Mouse (Mus musculus): ENCODE data around the gene Elf3. TPM values are rescaled to one million over a fixed set of nuclear protein-coding genes. Genes with fewer than 3 reads are reported as not detected.
A peak's percentile ranks its signal among the peaks of the same experiment; 100 is the strongest.

The Elf3 gene
- total RNA-seq (2021) = under 1 TPM in 1 of 2 experiments, not detected in 1; 0.24 TPM

DNA sequence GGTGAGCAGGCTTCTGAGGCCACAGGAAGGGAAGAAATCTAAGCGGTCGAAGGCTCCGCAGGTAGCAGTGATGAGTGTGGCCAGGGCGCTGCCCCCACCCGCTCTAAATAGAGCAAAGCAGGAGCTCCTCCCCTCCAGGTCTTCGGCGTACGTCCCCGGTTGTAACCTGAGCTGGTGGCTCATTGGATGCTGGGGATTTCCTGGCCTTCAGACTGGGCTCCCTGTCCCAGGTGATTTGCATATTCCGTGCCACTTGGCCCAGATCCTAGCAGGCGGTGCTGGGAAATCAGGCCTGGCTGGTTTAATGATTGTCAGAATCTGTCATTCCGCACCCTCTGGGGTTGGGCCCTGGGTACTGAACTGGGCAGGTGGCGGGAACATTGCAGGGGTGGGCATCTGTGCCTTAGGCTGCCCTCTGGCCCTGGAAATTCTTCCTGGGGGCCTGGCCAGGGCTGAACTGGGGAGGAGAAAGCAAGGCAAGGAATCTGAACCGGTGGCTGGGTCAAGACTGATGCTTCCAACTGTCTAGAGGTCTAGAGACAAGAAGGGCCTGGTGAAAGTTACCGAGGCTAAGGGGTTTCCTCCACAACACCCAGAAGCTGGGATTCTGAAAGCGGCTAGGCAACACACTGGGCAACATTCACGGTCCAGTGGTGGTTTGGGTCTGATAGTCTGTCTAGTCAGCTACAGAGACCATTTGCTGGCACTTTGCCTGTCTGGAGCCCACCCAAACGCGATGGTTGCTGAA is at the start of gene Elf3:
Elf3 (minus strand) TSS at position 189 of the 748 bp plus-strand sequence.
- intact Hi-C loops (cut with DNase I) = loop anchor here (5.0 kb wide), 1 partner anchor 86 kb away; no protein-coding TSS in a partner anchor
- peak; percentile 63 for DNase-seq

DNA sequence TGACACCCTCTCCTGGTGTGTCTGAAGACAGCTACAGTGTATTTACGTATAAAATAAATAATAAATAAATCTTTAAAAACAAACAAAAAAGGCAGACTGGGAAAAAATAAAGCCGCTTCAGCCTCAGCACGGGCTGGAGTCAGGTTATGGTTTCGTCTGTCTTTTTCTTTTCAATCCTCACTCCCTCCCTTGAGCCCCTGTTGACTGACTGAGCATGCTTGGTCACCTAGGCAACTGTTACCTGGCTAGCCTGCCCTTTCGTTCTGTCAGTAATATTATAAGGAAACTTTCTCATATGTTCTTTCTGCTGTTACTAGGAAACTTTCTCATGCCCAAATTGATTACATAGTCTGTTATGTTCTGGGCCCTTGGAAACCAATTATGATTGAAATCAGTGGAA is 32.5 kb upstream of the Elf3 start:
- intact Hi-C loops (cut with DNase I) = no loop called here
- no peak for DNase-seq

DNA sequence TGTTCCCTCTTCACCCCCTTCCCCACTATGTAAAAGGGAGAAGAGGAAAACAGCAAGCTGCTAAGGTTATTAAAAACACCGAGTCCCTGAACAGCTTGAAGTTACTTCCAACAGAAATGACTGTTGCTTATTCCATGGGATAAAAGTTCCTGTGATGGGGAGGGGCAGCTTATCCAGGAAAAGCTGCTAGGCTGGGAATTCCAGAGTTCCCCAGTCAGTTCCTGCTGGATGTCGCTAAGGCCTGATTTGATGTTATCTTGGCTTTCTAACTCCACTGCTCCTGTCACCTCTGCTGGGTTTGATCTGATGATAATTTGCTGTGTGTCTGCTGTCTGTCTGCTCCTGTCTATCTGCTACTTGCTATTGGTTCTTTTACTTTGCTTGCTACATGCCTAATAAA is 27.9 kb upstream of the Elf3 start:
- intact Hi-C loops (cut with DNase I) = no loop called here
- no peak for DNase-seq

DNA sequence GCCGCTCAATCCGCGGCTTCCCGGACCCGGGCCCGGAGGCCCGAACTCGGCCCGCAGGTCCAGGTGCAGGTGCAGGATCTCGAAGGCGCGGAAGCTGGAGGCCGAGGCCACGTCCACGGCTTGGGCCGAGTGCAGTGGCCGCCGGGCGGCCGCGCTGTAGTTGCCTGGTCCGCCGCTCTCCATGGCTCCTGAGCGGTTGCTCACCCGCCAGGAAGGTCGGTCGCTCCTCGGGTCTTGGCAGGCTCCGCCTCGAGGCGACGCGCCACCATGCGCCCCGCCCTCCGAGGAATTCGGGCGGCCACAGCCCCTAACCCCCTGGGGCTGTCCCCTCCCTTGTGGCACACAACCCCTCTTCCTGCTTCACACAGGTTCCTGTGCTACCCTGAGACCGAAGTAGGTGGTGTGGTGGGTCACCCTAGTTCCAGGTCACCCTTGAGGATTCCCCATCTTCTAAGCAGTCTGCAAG is 25.5 kb upstream of the Elf3 start, which contains the start of gene Rnpep:
Rnpep (minus strand) TSS at position 259 of the 466 bp plus-strand sequence.
- intact Hi-C loops (cut with DNase I) = no loop called here
- DNase-seq = peak; percentile 77

DNA sequence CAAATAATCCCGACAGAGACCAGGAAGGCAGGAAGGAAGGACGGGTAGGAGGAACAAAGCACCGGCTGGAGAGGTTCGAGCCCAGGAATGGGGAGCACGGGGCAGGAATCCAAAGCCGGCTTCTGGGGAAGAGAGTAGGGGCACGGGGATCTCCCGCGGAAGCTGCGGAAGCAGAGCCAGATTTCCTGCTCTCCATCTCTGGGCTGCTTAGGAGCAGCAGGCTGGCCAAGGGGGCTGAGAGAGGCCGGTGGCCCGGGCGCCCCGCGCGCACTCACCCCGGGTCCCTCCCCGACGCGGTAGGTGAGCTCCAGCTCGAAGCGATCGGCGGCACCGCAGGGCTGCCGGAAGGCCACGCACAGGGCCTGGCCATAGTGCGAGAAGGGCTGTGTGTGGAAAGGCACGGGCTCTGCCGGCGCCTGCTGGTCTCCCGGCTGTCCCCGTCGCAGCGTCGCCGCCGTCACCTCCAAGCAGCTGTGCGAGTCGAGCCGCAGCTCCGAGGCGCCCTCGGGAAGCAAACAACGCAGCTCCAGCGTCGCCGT is 25.0 kb upstream of the Elf3 start:
- intact Hi-C loops (cut with DNase I) = no loop called here
- peak; percentile 55 for DNase-seq

DNA sequence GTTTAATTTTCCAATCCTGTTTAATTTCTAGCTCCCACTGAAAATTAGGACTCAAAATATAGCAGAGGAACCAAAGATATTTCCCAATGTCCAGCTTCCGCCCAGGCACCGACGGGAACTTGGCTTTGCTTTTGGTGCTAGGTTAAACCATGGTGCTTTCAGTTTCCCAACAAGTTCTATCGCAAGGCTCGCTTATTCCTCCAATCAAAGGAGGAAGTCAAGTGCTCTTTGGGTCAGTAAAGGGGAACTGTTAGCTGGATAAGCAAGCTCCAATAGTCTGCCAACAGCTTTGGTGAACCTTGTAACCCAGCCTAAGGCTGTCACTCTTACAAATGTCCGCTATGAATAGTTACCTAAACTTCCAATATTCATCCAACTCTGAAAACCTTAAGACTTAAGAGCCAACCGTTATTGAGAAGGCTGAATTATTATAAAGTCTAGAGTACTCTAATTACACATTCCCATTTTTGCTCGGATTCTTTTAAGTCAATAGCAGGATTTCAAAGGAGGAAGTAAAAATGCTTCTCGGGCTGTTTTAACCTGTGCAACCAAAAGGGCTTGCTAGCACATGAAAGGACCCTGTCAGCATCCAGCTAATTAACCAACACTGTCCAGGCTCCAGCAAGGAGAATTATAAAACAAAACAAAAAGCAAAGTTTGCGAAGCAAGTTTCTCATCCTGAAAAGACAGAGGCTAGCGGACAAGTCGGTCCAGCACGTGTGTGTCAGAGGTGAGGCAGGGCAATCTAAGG is 24.3 kb upstream of the Elf3 start:
- DNase-seq = no peak
- intact Hi-C loops (cut with DNase I) = no loop called here

DNA sequence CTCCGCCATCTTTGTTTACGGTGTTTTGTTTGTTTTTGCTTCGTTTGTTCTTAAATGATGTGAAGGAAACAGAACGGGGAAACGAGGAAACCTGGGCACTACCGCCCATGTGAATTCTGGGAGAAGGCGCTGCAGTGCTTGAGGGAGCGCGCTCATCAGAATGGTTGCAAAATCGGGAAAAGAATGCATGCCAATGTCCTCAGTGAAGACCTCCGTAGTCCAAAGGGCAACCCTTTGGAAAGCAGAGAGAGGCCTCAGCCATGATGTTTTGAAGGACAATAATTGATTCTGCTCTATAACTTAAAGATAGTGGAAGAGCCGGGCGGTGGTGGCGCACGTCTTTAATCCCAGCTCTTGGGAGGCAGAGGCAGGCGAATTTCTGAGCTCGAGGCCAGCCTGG is 23.5 kb upstream of the Elf3 start:
- intact Hi-C loops (cut with DNase I) = no loop called here

DNA sequence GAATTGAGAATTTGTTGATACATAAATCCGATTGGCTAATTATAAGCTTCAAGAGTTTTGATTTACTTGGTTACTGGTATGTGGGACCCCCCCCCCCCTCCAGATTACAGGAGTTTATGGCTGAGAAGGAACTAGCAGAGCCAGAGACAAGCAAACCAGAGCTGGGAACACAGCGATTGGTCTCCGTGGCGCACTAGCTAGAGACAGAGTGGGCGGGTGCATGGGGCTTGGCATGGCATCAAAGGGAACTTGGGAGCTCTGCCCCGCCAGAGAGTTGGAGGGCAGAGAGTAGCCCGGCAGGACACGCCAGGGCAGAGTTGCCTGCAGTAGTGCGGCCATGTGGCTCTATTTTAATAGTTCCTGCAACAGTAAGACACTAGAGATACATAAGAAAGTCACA is 22.3 kb upstream of the Elf3 start:
- intact Hi-C loops (cut with DNase I) = no loop called here
- peak; percentile 78 for DNase-seq

More for the DNA sequence above, 23.5 kb upstream of the Elf3 start:
- DNase-seq = no peak

DNA sequence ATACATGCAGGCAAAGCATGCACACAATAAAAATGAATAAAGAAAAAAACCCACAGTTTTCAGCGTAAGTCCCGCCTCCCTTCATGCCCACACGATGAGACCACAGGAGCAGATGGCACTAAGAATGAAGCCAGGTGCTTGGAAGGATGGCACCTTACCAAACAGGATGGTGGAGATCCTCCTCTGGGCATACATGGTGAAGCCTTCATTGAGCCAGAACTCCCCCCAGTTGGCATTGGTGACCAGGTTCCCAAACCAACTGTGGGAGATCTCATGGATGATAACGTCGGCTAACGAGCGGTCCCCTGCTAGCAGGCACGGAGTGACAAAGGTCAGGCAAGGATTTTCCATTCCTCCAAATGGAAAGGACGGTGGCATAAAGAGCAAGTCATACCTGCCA is 13.0 kb upstream of the Elf3 start:
- DNase-seq = peak; percentile 13
- intact Hi-C loops (cut with DNase I) = no loop called here

DNA sequence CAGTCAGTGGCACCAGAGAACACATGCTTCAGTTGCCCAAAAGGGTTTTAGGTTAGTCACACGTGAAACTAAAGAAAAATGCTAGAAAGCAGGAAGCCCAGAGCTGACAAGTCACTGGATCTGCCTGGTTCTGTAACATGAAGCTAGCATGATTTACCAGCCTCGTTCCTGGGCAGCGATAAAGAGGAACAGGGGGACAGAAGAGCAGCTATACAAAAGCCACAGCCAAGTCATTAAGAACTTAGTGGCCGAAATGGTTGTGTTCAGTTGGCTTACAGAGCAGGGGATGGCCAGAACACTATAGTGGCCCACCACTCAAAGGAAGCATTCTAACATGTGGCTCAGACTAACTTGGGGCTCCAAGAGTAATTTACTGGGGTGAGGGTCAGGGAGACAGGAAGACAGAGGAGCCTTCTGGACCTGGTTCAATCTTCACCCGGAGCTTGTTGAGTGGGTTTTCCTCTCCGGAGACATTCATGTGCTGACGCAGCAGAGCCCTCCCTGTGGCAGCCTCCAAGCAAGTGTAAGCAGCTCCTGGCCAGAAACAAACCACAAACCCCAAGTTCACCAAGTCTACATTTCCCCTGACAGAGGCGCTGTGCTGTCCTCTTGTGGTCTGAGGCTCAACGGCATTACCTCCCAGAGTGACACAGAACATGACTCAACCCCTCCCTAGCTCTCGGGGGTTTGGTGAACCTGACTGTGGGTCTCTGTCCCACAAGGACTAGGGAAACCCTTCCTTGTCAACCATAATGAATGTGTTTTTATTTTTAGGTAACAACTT is 9.5 kb upstream of the Elf3 start:
- no peak for DNase-seq
- intact Hi-C loops (cut with DNase I) = no loop called here

DNA sequence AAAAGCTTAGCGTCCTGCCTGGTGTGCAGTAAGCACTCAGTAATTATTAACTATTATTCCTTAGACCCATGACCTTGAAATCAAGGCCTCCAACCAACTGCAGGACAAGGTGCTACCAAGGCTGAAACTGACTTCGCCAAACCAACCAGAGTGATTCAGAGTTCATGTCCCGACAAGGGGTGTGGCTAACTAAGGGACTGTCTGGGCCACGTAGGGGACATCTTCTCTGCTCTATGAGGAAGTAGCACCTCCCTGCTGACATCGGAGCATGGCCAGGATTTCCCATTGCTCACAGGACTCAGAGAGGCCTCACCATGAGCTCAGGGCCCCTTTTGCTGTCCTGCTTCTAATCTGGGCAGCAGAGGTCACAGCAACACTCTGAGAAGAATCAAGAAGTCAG is 7.5 kb upstream of the Elf3 start:
- DNase-seq = no peak
- intact Hi-C loops (cut with DNase I) = no loop called here

DNA sequence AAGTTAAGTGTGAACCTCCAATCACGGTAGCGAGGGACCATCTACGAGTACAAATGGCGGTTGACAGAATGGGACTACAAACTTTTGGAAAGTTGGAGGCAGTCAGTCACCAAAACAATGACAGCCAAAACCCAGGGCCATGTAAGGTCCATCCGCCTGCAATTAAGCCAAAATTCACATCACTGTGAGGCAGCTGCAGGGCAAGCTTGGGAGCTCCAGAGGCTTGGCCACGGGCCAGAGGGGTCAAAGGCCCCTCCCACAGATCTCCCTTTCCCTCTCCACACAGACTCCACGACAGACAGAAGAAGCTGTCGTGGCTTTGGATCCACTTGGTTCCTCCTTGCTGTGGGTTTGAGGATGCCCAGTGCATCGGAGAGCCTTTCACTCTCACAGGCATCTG is 4.9 kb upstream of the Elf3 start:
- intact Hi-C loops (cut with DNase I) = no loop called here
- DNase-seq = no peak

DNA sequence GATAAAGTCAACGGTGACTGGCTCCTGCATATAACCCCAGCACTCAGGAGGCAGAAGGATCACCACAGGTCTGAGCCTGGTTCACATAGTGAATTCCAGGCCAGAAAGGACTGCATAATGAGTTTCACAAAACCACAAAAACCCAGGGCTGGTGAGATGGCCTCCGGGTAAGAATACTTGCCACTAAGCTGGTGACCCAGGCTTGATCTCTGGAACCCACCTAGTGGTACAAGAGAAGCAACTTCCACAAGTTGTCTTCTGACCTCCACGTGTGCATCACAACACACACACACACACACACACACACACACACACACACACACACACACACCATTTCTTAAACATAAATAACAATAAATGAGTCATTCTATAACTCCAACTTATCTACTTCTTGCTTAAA is 4.0 kb upstream of the Elf3 start:
- intact Hi-C loops (cut with DNase I) = no loop called here
- no peak for DNase-seq

DNA sequence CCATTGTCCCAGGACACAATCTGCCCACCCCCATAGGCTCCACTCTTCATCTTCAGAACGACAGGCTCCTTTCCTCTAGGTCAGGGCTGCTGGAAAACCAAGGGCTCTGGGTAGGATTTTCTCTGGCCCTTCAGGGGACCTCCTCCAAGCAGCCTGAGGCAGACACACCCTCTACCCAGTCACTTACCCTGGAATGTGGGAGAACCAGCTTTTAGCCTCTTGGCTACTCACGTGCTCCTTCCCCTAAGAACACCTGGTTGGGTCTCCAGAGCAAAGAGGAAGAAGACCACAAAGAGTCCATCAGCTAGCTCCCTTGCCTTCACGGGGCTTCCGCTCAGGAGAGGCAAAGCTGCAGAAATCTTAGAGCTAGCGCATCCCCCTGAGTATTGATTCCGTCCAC is 2.6 kb upstream of the Elf3 start:
- intact Hi-C loops (cut with DNase I) = no loop called here
- DNase-seq = no peak

DNA sequence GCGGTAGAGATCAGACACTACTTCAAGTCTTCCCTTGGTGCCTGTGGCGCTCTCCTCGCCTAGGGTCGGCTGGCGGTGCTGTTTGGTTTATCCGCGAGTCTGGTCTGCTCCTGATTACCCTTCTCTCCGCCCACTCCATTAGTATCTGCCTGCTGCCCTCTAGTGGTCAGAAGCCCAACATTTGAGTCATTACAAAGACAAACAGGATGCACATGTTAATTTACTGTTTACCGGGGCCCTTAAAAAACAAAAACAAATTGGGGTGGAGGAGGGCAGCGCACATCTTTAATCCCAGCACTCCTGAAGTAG is 714 bp upstream of the Elf3 start:
- DNase-seq = peak; percentile 88
- intact Hi-C loops (cut with DNase I) = loop anchor here (5.0 kb wide), 1 partner anchor 87 kb away; no protein-coding TSS in a partner anchor

DNA sequence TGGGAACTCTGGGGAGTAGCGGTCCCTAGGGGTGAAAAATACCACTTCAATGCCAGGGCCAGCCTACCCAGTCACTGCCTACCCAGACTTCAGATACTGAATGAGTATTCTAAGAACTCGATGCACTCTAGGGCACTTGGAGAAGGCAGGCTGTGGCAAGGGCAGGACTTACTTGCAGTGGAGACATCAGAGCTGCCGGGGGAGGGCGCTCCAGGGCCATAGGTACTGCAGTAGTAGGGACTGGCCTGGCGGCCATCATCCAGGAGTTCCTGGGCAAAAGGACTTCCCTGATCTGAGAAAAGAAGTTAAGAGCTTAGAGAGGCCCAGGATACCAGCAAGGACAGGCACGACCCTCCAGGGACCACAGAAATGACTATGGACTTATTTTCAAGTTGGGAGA is 2.1 kb downstream of the Elf3 start:
- intact Hi-C loops (cut with DNase I) = loop anchor here (5.0 kb wide), 1 partner anchor 84 kb away; no protein-coding TSS in a partner anchor
- no peak for DNase-seq

DNA sequence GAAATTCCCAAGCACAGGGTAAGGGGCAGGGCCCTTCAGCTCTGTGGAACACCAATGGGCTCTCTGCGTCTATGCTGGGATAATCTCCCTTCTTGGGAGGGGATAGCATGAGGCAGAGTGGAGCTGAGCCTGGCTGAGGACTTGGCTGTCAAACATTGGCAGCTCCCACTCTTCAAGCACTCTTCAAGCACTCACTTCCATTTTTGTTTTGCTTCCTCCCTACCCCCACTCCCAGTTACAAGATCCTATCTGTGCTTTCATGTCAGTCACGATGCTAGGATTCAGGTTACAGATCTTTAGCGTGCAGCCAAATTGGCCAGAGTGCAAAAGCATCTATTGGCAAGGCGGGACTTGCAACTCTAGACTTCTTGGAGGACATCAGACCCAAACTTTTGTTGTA is 5.5 kb downstream of the Elf3 start:
- DNase-seq = no peak
- intact Hi-C loops (cut with DNase I) = no loop called here

DNA sequence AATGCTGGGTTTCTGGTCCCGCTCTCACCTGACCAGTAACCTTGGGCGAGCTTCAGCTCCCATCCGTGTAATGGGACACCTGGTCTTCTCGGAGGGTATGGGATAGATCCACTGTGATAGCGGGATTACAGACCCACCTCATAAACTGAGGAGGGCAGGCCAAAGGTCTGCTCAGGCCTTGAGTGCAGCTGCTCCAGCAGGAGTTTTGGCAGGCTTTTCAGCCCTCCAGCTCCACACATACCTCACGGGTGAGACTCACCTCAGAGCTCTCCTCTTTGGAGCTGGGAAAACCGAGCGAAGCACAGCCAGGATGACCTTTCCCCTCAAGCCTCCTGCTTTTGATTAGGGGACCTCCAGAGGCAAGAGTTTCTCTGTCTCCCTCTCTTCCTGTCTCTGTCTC is 7.0 kb downstream of the Elf3 start:
- DNase-seq = no peak
- intact Hi-C loops (cut with DNase I) = no loop called here

DNA sequence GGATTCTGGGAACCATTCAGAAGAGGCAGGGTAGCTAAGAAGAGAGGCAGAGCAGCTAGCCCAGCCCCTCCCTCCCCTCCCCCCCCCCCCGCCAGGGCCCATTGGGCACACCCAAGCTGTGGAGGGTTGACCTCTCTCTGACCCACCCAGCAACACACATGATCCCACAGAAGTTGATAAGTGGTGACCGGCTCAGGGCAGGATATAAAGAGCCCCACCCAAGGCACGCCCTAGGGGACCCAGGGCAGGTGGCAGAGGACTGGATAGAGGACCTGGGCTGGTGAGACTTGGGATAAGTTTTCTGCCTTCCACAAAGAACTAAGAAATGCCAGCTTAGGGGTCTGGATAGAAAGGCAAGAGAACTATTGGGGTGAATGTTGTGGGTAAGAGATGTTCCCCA is 7.7 kb downstream of the Elf3 start:
- no peak for DNase-seq
- intact Hi-C loops (cut with DNase I) = no loop called here

DNA sequence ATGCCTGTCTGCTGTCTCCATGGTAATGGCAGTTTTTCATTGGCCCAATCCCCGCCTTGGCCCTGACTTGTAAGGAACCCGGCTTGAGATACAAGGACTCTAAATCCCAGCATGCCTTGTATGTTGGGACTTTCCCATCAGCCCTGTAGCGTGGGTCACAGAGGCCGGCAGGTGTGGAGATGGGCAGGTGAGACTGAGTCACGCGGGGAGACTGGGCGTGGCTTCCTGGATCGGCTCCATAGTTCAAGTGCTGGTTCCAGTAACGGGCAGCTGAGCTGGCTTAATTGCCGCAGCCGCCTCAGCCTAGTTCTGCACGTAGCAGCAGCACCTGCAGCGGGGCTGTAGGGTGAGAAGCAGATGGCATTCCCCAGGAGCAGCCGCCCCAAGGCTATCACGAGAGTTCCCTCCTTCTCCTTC is 9.9 kb downstream of the Elf3 start:
- peak; percentile 25 for DNase-seq
- intact Hi-C loops (cut with DNase I) = no loop called here

DNA sequence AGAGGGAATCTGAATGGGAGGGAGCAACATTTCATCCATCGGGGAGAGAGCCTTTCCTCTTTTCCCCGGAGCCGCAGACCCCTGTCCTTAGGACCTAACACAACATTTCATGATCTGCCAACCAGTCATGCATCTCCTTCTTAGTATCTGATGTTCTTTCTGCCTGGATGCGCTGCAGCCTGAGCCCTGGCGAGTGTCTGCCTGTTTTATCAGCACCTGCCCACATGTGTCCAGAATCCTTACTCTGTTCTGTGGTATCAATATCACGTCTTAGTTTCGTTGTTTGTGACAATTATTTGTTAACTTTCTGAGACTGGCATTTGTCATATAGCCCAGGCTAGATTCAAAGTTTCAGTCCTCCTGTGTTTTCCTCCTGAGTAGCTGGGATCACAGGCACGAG is 14.4 kb downstream of the Elf3 start:
- no peak for DNase-seq
- intact Hi-C loops (cut with DNase I) = no loop called here
